Mouse (Mus musculus) cerebellum, adult 2 months (tissue): Measurements from ENCODE around the gene Irf2.

ENCODE experiments used
- CTCF ChIP-seq: fragments of 200-500 bp; IDR thresholded peaks from 2 replicates; pipeline ENCODE4 v1.5.1; 2011; ENCODE audit warnings: low read depth, mild to moderate bottlenecking, control low read depth, low read length, moderate library complexity, borderline replicate concordance; ENCODE audit not compliant: insufficient read depth
- POLR2A ChIP-seq: fragments of 200-500 bp; IDR thresholded peaks from 2 replicates; pipeline ENCODE4 v1.6.1; 2011; ENCODE audit warnings: low read length, control low read depth, borderline replicate concordance; ENCODE audit not compliant: insufficient read depth

DNA sequence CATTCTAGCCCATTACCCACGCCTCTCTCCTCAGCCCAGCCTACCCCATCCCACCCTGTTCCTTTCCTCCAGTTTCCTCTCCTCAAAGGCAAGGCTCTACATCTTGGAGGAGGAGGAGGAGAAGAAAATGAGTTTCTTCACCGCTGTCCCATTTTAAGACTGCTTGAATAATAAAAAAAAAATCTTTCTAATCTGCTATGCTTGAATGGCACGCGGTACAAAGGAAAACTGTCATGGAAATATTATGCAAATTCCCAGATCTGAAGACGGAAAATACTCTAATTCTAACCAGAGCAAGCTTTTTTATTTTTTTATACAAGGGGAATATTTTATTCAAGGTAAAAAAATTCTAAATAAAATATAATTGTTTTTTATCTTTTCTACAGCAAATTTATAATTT lies 107.4 kb downstream of the Irf2 start:
- no peak for TF ChIP-seq POLR2A
- TF ChIP-seq CTCF: no peak
